11 mouse cellular contexts compared by ENCODE assay signal in genomic region chr14:67993611-67994051, GRCm38 (mm10).
A peak's percentile ranks its signal among the peaks of the same experiment; 100 is the strongest.
DNase-seq lines count a peak whose midpoint lies in the region; ATAC-seq and TF ChIP-seq lines count a peak whose summit lies in the region.
"Had no signal": no experiment of that assay in that cellular context is flagged by ENCODE, and none has a peak within 500 bp of the region (broad histone marks: within the 10 kb centered on the region; RNA-seq: fewer than 3 reads in every experiment).

No protein-coding gene starts in this region.

- H3K27me3 ChIP-seq in cerebellum, adult 2 months (ENCODE audit: control insufficient read depth, insufficient read depth, low read length), result no peaks in the 10 kb centered on the region
- H3K27me3 ChIP-seq in neural tube, embryonic 12.5 days (replicated peaks), result no peaks in the 10 kb centered on the region
- peaks cover 16% of the 10 kb centered on the region for H3K27me3 ChIP-seq in limb, embryonic 13.5 days
- H3K27me3 ChIP-seq in liver, embryonic 12.5 days (replicated peaks), result no peaks in the 10 kb centered on the region

- no peak overlapping the region for H3K9ac ChIP-seq in neural tube, embryonic 12.5 days
- no peak overlapping the region for H3K9ac ChIP-seq in limb, embryonic 13.5 days
- no peak overlapping the region for H3K9ac ChIP-seq in liver, embryonic 12.5 days

- no peaks in the 10 kb centered on the region for H3K4me1 ChIP-seq in cerebellum, adult 2 months (ENCODE audit: control insufficient read depth, insufficient read depth, low read length)
- no peaks in the 10 kb centered on the region for H3K4me1 ChIP-seq in neural tube, embryonic 12.5 days
- H3K4me1 ChIP-seq in limb, embryonic 13.5 days, result no peaks in the 10 kb centered on the region
- H3K4me1 ChIP-seq in liver, embryonic 12.5 days, result no peaks in the 10 kb centered on the region

- 67% methylated on average over 13 of the region's 13 CpGs for WGBS in cerebellum, adult 2 months
- WGBS in neural tube, embryonic 12.5 days, result 61% methylated on average over 13 of the region's 13 CpGs
- 54% methylated on average over 13 of the region's 13 CpGs for WGBS in limb, embryonic 13.5 days
- WGBS in liver, embryonic 12.5 days (ENCODE audit: insufficient replicate concordance), result 57% methylated on average over 13 of the region's 13 CpGs

- DNase-seq in cerebellum, adult 2 months, result no peak
- no peak for DNase-seq in neural tube, embryonic 10.5 days (ENCODE audit: extremely low spot score, low spot score)
- no peak for DNase-seq in thymus, postnatal 0 days (ENCODE audit: low spot score)

- no peak for TF ChIP-seq CTCF in cerebellum, adult 2 months (IDR thresholded peaks at IDR 0.05; ENCODE audit: borderline replicate concordance, insufficient read depth, low read depth, low read length)

- H3K27ac ChIP-seq in cerebellum, adult 2 months (ENCODE audit: insufficient read depth, low read length), result no peak overlapping the region
- no peak overlapping the region for H3K27ac ChIP-seq in neural tube, embryonic 12.5 days
- no peak overlapping the region for H3K27ac ChIP-seq in limb, embryonic 13.5 days
- H3K27ac ChIP-seq in liver, embryonic 12.5 days, result no peak overlapping the region
- H3K27ac ChIP-seq: kidney, postnatal 0 days had no signal

- ATAC-seq in cerebellum, adult (ENCODE audit: insufficient number of reproducible peaks, low FRiP score, low TSS enrichment), result no peak
- no peak for ATAC-seq in neural tube, embryonic 12.5 days (ENCODE audit: low FRiP score, low read depth)
- ATAC-seq in limb, embryonic 13.5 days (ENCODE audit: low FRiP score, low read depth), result no peak
- no peak for ATAC-seq in inflammation-experienced regulatory T-cells, adult 6 months
- ATAC-seq in liver, embryonic 12.5 days, result no peak
- ATAC-seq: Patski had no signal

- H3K4me3 ChIP-seq in cerebellum, adult 2 months (replicated peaks; ENCODE audit: insufficient read depth, low read depth, low read length), result peak overlapping the region; percentile 33
- H3K4me3 ChIP-seq in neural tube, embryonic 12.5 days, result no peak overlapping the region
- no peak overlapping the region for H3K4me3 ChIP-seq in limb, embryonic 13.5 days
- H3K4me3 ChIP-seq in liver, embryonic 12.5 days, result no peak overlapping the region
- H3K4me3 ChIP-seq: erythroblast, embryonic 14.5 days had no signal

- H3K4me2 ChIP-seq in neural tube, embryonic 12.5 days (replicated peaks), result peak overlapping the region; percentile 38; the same call in 1 of the 2 replicates
- H3K4me2 ChIP-seq in limb, embryonic 13.5 days (replicated peaks), result peak overlapping the region; percentile 34
- no peak overlapping the region for H3K4me2 ChIP-seq in liver, embryonic 12.5 days

- no peak for TF ChIP-seq POLR2A in cerebellum, adult 2 months (IDR thresholded peaks at IDR 0.05; ENCODE audit: borderline replicate concordance, insufficient read depth, low read length)

- no peaks in the 10 kb centered on the region for H3K9me3 ChIP-seq in neural tube, embryonic 12.5 days
- no peaks in the 10 kb centered on the region for H3K9me3 ChIP-seq in limb, embryonic 13.5 days
- no peaks in the 10 kb centered on the region for H3K9me3 ChIP-seq in liver, embryonic 12.5 days (replicated peaks)

- no peaks in the 10 kb centered on the region for H3K36me3 ChIP-seq in neural tube, embryonic 12.5 days
- no peaks in the 10 kb centered on the region for H3K36me3 ChIP-seq in limb, embryonic 13.5 days
- H3K36me3 ChIP-seq in liver, embryonic 12.5 days, result no peaks in the 10 kb centered on the region
